Mouse (Mus musculus) c-Kit-positive CD71-positive TER-119-positive erythroid progenitor cells, embryonic 14.5 days (primary cell): Measurements from ENCODE around the gene Slc13a3.
A peak's percentile ranks its signal among the peaks of the same experiment; 100 is the strongest.

Experiments
- DNase-seq: peaks from one replicate; pipeline ENCODE4 v3.0.0-alpha.2; 2013; ENCODE audit warnings: low spot score

Gene Slc13a3

GRCm38 (mm10) chr2:165413884-165414283, 59.1 kb downstream of the Slc13a3 start:
- DNase-seq = no peak

DNA sequence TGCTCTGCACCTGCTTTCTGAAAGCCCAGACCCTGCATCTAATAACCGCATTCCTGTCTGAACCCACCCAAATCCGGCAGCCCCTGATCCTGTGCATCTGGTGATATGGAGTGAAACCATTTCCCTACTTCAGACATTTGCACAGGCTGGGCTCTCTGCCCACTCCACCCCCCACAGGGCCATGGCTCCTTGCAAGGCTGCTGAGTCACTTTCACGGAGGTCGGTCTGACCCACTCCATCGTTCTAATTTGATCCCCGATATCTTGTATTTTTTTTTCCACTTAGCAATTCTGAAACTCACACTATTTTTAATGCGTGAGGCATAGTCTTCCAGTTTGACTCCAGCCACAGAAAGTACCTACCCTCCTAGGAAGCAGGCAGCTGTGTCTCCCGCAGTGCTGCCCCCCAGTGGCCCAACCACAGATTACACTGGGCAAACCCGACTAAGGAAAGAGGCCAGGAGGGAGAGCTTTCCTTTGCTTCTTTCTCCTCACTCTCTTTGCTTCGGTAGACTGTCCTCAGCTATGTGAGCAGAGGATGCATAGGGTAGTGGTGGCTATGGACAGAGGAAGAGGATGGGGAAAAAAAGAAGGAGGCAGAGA, 65.2 kb downstream of the Slc13a3 start:
- DNase-seq = peak; percentile 19

DNA sequence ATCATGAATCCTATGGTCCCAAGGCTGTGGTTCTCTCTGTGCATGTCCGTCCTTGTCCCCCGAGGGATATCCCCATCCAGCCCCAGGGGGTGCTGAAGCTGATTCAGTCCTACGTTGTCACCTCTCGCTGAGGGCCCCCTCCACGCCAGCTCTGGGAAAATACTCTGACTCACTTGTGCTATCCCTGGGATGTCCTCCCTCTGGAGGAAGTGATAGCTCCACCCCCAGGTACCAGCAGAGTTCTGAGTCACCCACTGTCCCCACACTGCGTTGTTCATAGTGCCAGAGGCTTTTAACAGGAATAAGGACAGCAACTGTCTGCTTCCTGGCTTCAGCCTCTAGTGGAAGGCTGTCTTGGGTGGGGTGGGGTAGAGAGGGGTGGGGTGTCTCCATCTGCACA, 67.7 kb downstream of the Slc13a3 start:
- DNase-seq = no peak

DNA sequence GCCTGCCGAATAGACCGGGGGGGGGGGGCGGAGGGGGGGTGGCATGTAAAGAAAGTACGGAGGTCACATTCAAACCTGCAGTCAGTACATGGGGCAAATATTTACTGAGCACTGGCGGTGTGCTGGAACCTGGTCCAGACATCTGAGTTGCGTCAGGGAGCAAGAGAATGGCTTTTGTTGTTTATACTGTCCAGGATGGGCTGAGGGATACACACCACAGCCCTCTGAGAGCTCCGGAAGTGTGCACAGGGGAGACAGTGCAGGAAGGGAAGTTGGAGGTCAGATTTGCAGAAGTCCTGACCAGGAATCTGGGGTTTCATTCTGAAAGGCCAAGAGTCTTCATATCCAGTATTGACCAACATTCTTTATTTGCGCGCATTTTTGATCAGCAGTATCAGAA, 68.1 kb downstream of the Slc13a3 start:
- DNase-seq = no peak

DNA sequence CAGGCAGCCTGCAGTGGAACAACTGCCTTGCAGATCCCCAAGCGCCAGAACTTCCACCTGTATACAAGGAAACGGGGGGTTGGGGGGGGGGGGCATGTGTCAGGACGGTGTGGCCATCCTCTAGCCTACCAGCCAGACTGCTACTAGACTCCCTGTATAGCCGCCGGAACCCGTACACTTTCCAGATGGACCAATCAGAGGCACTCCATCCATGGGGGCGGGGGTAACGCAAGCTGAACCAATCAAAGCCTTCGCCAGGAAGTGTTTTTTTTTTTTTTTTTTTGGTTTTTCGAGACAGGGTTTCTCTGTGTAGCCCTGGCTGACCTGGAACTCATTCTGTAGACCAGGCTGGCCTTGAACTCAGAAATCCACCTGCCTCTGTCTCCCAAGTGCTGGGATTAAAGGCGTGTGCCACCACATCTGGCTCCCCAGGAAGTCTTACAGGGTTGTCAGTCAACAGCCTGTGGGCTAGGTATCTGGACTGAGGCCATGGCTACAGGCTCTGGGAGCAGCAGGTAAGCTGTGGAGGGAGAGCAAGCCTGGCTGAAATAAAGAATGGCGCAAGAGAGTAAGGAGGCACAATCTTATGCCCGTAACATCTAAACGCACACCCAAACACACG, 74.8 kb downstream of the Slc13a3 start:
- no peak for DNase-seq

GRCm38 (mm10) chr2:165397502-165398163, 75.4 kb downstream of the Slc13a3 start:
- no peak for DNase-seq

- no peak for DNase-seq
Observed at GRCm38 (mm10) chr2:165396831-165397501, 76.1 kb downstream of the Slc13a3 start.

GRCm38 (mm10) chr2:165392156-165392555, 80.9 kb downstream of the Slc13a3 start:
- no peak for DNase-seq

GRCm38 (mm10) chr2:165391561-165391960, 81.5 kb downstream of the Slc13a3 start:
- DNase-seq = no peak

DNA sequence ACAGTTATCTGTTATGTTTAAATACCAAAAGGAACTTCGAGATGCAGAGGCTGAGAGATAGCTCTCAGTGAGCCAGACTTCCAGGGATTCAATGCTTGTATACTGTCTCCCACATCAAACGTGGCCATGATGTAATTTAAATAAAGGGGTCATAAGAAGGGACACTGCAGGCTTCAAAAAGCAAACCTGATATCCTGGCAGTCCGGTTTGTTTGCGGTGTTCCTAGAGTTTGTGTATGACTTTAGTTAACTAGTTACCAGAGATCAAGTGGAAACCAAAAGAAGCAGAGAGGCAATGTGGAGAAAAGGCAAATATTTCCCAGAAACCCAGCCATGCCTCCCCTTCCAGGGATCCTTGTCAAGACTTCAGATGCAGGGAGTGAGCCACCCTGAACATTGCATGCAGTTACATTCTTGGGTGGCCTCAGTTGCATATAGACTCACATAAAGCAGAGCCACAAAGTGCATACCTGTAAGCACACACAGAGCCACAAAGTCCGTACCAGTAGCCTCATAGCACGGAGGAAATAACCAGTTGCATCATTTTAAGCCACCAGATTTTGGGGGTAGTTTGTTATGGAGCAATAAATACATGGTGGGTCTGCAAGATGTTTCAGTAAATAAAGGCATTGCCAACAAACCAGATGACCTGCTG, 83.6 kb downstream of the Slc13a3 start:
- no peak for DNase-seq

GRCm38 (mm10) chr2:165387844-165388495, 85.1 kb downstream of the Slc13a3 start, which contains the start of gene Zfp334:
Gene Zfp334 (minus strand): TSS chr2:165388259.
- no peak for DNase-seq

- no peak for DNase-seq
Observed at GRCm38 (mm10) chr2:165387370-165387769, 85.7 kb downstream of the Slc13a3 start.

DNA sequence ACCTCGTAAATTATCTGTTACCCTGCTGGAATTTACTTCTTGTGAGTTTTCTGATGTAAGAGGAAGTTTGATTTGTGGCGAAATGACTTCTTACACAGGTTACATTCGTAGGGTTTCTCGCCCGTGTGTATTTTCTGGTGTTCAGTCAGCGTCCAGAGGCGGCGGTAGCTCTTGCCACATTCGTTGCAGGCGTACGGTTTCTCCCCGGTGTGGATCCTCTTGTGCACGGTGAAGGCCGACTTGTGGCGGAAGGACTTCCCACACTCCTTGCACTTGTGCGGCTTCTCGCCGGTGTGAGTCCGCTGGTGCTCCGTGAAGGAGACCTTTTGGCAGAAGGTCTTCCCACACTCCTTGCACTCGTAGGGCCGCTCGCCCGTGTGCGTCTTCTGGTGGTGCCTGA, 93.0 kb downstream of the Slc13a3 start:
- DNase-seq = no peak

DNA sequence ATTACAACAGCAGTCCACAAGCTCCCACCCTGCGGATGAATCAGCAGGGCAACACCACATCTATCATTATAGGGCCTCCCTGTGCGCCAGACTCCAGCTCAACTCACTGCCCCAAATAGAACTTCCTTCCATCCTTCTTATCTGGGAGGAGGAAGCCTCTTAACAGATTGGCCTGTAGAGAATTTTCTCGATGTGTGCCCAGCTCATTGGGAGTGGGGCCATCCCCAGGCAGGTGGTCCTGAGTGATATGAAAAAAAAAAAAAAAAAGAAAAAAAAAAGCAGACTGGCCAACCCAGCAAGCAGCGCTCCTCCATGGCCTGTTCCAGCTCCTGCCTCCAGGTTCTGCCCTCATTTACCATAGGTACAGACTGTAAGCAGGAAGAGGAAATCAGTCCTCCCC, 97.0 kb downstream of the Slc13a3 start:
- no peak for DNase-seq

DNA sequence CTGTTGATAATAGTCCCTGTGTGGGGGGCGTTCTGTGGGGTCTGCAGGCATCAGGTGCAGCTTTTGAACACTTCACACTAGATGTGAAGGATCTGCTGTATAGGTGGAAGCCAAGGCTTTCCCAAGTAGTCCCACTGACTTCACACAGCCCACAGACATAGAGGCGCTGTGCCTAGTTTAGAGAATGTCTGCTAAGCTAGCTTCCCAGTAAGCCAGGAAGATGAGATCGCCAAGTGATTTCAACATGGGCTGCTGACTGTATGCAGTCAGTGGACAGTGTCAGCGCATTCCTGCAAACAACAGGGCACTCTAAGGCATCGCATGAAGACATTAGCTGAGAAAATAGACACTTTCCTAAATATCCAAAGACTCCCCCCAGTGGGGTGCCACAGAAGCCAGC, 97.6 kb downstream of the Slc13a3 start:
- no peak for DNase-seq

- DNase-seq = no peak
Observed at GRCm38 (mm10) chr2:165371066-165371465, 102.0 kb downstream of the Slc13a3 start.

- DNase-seq = no peak
Observed at GRCm38 (mm10) chr2:165370348-165370747, 102.7 kb downstream of the Slc13a3 start.

GRCm38 (mm10) chr2:165368496-165368895, 104.5 kb downstream of the Slc13a3 start, which contains the start of gene Zfp663:
Gene Zfp663 (minus strand): TSS chr2:165368729.
- no peak for DNase-seq

- DNase-seq = no peak
Observed at GRCm38 (mm10) chr2:165367868-165368439, 105.1 kb downstream of the Slc13a3 start.

DNA sequence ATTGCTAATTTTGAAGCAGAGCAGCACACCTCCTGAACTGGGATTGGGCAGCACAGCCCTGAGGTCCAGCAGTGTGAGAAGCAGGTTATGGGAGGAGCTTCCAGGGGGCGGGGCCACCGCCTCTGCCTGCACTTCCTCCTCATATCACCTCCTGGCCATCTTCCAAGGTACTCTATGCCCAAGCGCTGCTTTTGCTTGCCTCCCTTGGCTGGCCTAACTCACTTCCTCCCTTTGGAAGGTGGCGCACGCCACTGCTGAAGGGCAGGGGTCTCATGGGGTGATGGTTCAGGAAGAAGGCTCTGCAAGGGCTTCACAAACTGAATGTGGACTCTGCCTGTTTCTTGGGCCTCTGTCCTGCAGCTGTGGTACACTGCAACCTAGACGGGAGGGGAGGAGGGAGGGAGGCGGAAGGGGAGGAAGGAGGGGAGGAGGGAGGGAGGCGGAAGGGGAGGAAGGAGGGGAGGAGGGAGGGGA, 105.9 kb downstream of the Slc13a3 start:
- DNase-seq = peak; percentile 22
